Mouse (Mus musculus): ENCODE results near the gene Pnrc2. TPM values are rescaled to one million over a fixed set of nuclear protein-coding genes. Genes with fewer than 3 reads are reported as not detected.

The Pnrc2 gene
- polyA plus RNA-seq, 1 experiment from 2014 or later: 109 TPM

GRCm38 (mm10) chr4:135855536-135856222, 18.0 kb downstream of the Pnrc2 start, which contains the start of gene Srsf10:
Srsf10 (plus strand) TSS chr4:135855747.
- Histone ChIP-seq H3K4me3 (peak within 1 kb of the TSS; percentile 92), H3K36me3 (no peaks in the 10 kb centered on the region), H3K4me1 (replicated peaks) (peaks cover 52% of the 10 kb centered on the region), H3K27ac (replicated peaks) (peak within 1 kb of the TSS; percentile 98), H3K4me2 (peak within 1 kb of the TSS; percentile 74), H3K9ac (peak within 1 kb of the TSS; percentile 97), H3K9me3 (no peaks in the 10 kb centered on the region), H3K27me3 (no peaks in the 10 kb centered on the region)
- under 1% methylated on average over 67 of the region's 67 CpGs for WGBS
- peak; percentile 96 for ATAC-seq (ENCODE audit: low read depth)

GRCm38 (mm10) chr4:135855080-135855479, 18.6 kb downstream of the Pnrc2 start:
- Histone ChIP-seq H3K4me3 (peak overlapping the region; percentile 92), H3K36me3 (no peaks in the 10 kb centered on the region), H3K4me2 (peak overlapping the region; percentile 74), H3K4me1 (replicated peaks) (peaks cover 52% of the 10 kb centered on the region), H3K9me3 (no peaks in the 10 kb centered on the region), H3K9ac (peak overlapping the region; percentile 97), H3K27ac (replicated peaks) (peak overlapping the region; percentile 98), H3K27me3 (no peaks in the 10 kb centered on the region)
- WGBS: 5% methylated on average over 6 of the region's 6 CpGs
- peak; percentile 16; the same call in 1 of the 2 replicates for ATAC-seq (ENCODE audit: low read depth)

GRCm38 (mm10) chr4:135854630-135855029, 19.0 kb downstream of the Pnrc2 start:
- ATAC-seq (ENCODE audit: low read depth): no peak
- no peaks in the 10 kb centered on the region for H3K9me3 ChIP-seq
- H3K36me3 ChIP-seq: no peaks in the 10 kb centered on the region
- H3K4me3 ChIP-seq: peak overlapping the region; percentile 92
- H3K4me1 ChIP-seq (replicated peaks): peaks cover 52% of the 10 kb centered on the region
- 75% methylated on average over 11 of the region's 11 CpGs for WGBS
- H3K9ac ChIP-seq: peak overlapping the region; percentile 97
- peak overlapping the region; percentile 74 for H3K4me2 ChIP-seq
- peak overlapping the region; percentile 98 for H3K27ac ChIP-seq (replicated peaks)
- no peaks in the 10 kb centered on the region for H3K27me3 ChIP-seq

GRCm38 (mm10) chr4:135853987-135854546, 19.6 kb downstream of the Pnrc2 start:
- H3K27ac ChIP-seq (replicated peaks): peak overlapping the region; percentile 98; the same call in 1 of the 2 replicates
- H3K4me1 ChIP-seq (replicated peaks): peaks cover 47% of the 10 kb centered on the region
- ATAC-seq (ENCODE audit: low read depth): no peak

GRCm38 (mm10) chr4:135851942-135852341, 21.7 kb downstream of the Pnrc2 start:
- no peak for ATAC-seq (ENCODE audit: low read depth)
- WGBS: 88% methylated on average over 9 of the region's 9 CpGs
- no peaks in the 10 kb centered on the region for H3K9me3 ChIP-seq

More at GRCm38 (mm10) chr4:135853987-135854546, 19.6 kb downstream of the Pnrc2 start:
- Histone ChIP-seq H3K9me3 (no peaks in the 10 kb centered on the region), H3K36me3 (no peaks in the 10 kb centered on the region), H3K4me3 (no peak overlapping the region), H3K27me3 (no peaks in the 10 kb centered on the region), H3K9ac (no peak overlapping the region), H3K4me2 (no peak overlapping the region)
- 94% methylated on average over 14 of the region's 14 CpGs for WGBS

GRCm38 (mm10) chr4:135850411-135851095, 23.1 kb downstream of the Pnrc2 start:
- peak; percentile 75 for ATAC-seq (ENCODE audit: low read depth)

More at GRCm38 (mm10) chr4:135851942-135852341, 21.7 kb downstream of the Pnrc2 start:
- Histone ChIP-seq H3K9ac (no peak overlapping the region), H3K4me3 (no peak overlapping the region), H3K27ac (replicated peaks) (no peak overlapping the region), H3K4me1 (replicated peaks) (peaks cover 30% of the 10 kb centered on the region), H3K36me3 (no peaks in the 10 kb centered on the region), H3K4me2 (no peak overlapping the region), H3K27me3 (no peaks in the 10 kb centered on the region)

GRCm38 (mm10) chr4:135847581-135847980, 26.1 kb downstream of the Pnrc2 start:
- no peak overlapping the region for H3K27ac ChIP-seq (replicated peaks)
- ATAC-seq (ENCODE audit: low read depth): no peak
- no peaks in the 10 kb centered on the region for H3K36me3 ChIP-seq
- H3K4me1 ChIP-seq (replicated peaks): peaks cover 16% of the 10 kb centered on the region
- H3K9ac ChIP-seq: no peak overlapping the region
- no peak overlapping the region for H3K4me2 ChIP-seq
- 0 out of 2 replicates have a peak, but pooled peaks cover 4% of the 10 kb centered on the region for H3K9me3 ChIP-seq
- 64% methylated on average over 5 of the region's 5 CpGs for WGBS
- no peak overlapping the region for H3K4me3 ChIP-seq
- H3K27me3 ChIP-seq: no peaks in the 10 kb centered on the region

More at GRCm38 (mm10) chr4:135850411-135851095, 23.1 kb downstream of the Pnrc2 start:
- Histone ChIP-seq H3K4me3 (no peak overlapping the region), H3K36me3 (no peaks in the 10 kb centered on the region), H3K27ac (replicated peaks) (peak overlapping the region; percentile 87), H3K9ac (peak overlapping the region; percentile 54), H3K4me1 (replicated peaks) (peaks cover 30% of the 10 kb centered on the region), H3K27me3 (no peaks in the 10 kb centered on the region), H3K9me3 (no peaks in the 10 kb centered on the region), H3K4me2 (peak overlapping the region; percentile 44)
- 21% methylated on average over 13 of the region's 13 CpGs for WGBS

GRCm38 (mm10) chr4:135844400-135844799, 29.2 kb downstream of the Pnrc2 start:
- 86% methylated on average over 6 of the region's 6 CpGs for WGBS
- no peaks in the 10 kb centered on the region for H3K27me3 ChIP-seq
- H3K4me1 ChIP-seq (replicated peaks): no peaks in the 10 kb centered on the region
- no peak overlapping the region for H3K4me2 ChIP-seq
- no peak overlapping the region for H3K4me3 ChIP-seq
- H3K9me3 ChIP-seq: 0 out of 2 replicates have a peak, but pooled peaks cover 4% of the 10 kb centered on the region
- no peak overlapping the region for H3K27ac ChIP-seq (replicated peaks)
- no peaks in the 10 kb centered on the region for H3K36me3 ChIP-seq
- H3K9ac ChIP-seq: no peak overlapping the region
- ATAC-seq (ENCODE audit: low read depth): no peak

GRCm38 (mm10) chr4:135839293-135840011, 34.2 kb downstream of the Pnrc2 start:
- no peak for ATAC-seq (ENCODE audit: low read depth)
- Histone ChIP-seq H3K27ac (replicated peaks) (no peak overlapping the region), H3K4me1 (replicated peaks) (no peaks in the 10 kb centered on the region), H3K4me2 (no peak overlapping the region), H3K9ac (no peak overlapping the region), H3K27me3 (no peaks in the 10 kb centered on the region), H3K9me3 (no peaks in the 10 kb centered on the region), H3K36me3 (no peaks in the 10 kb centered on the region), H3K4me3 (no peak overlapping the region)
- WGBS: 86% methylated on average over 21 of the region's 21 CpGs

GRCm38 (mm10) chr4:135838925-135839292, 34.7 kb downstream of the Pnrc2 start:
- Histone ChIP-seq H3K9me3 (no peaks in the 10 kb centered on the region), H3K4me1 (replicated peaks) (peaks cover 5% of the 10 kb centered on the region), H3K36me3 (no peaks in the 10 kb centered on the region), H3K4me2 (no peak overlapping the region), H3K27ac (replicated peaks) (no peak overlapping the region), H3K27me3 (no peaks in the 10 kb centered on the region), H3K9ac (no peak overlapping the region), H3K4me3 (no peak overlapping the region)
- 85% methylated on average over 3 of the region's 3 CpGs for WGBS
- no peak for ATAC-seq (ENCODE audit: low read depth)

GRCm38 (mm10) chr4:135834124-135834717, 39.4 kb downstream of the Pnrc2 start:
- 83% methylated on average over 8 of the region's 8 CpGs for WGBS
- H3K27ac ChIP-seq (replicated peaks): no peak overlapping the region
- H3K4me3 ChIP-seq: no peak overlapping the region

More at GRCm38 (mm10) chr4:135834124-135834717, 39.4 kb downstream of the Pnrc2 start:
- ATAC-seq (ENCODE audit: low read depth): peak; percentile 23; the same call in 1 of the 2 replicates
- Histone ChIP-seq H3K9me3 (no peaks in the 10 kb centered on the region), H3K36me3 (no peaks in the 10 kb centered on the region), H3K4me1 (replicated peaks) (peaks cover 22% of the 10 kb centered on the region), H3K9ac (no peak overlapping the region), H3K4me2 (no peak overlapping the region), H3K27me3 (no peaks in the 10 kb centered on the region)
